Mouse (Mus musculus): Measurements from ENCODE around the gene Ginm1. TPM values are rescaled to one million over a fixed set of nuclear protein-coding genes. Genes with fewer than 3 reads are reported as not detected.

Gene Ginm1
- polyA plus RNA-seq, 1 experiment from 2014 or later, result 65.8 TPM

Small RNAs within 50 kb of the gene (microRNA-seq; reads per million reads assigned to microRNA genes)
- 1.5 reads per million, percentile 17 among the genes with 10 or more reads in this experiment for gene Mir5104

Other genes starting within 250 kb of the Ginm1 start
- 6.1 and 7.3 TPM in 2 replicates for gene Lrp11, start 203.0 kb downstream of the Ginm1 start, polyA plus RNA-seq (2014; fragmentation: Nextera tagmentation; extraction: Ambion mirVana)
- 58.4 and 60.3 TPM in 2 replicates for gene Nup43, start 125.3 kb downstream of the Ginm1 start, polyA plus RNA-seq (2014; fragmentation: Nextera tagmentation; extraction: Ambion mirVana)
- gene Pcmt1, start 111.7 kb downstream of the Ginm1 start, polyA plus RNA-seq (2014; fragmentation: Nextera tagmentation; extraction: Ambion mirVana), result 110 and 115 TPM in 2 replicates
- gene Lats1, start 111.6 kb downstream of the Ginm1 start, polyA plus RNA-seq (2014; fragmentation: Nextera tagmentation; extraction: Ambion mirVana), result 15.8 and 16.5 TPM in 2 replicates
- gene Katna1, start 66.8 kb downstream of the Ginm1 start, polyA plus RNA-seq (2014; fragmentation: Nextera tagmentation; extraction: Ambion mirVana), result 59.5 and 65.3 TPM in 2 replicates
- gene Ppil4, start 67 bp upstream of the Ginm1 start, polyA plus RNA-seq (2014; fragmentation: Nextera tagmentation; extraction: Ambion mirVana), result 34.7 and 39.7 TPM in 2 replicates
- 0.13 and 0.23 TPM in 2 replicates for gene Zc3h12d, start 39.6 kb upstream of the Ginm1 start, polyA plus RNA-seq (2014; fragmentation: Nextera tagmentation; extraction: Ambion mirVana)
- 27.7 and 30.1 TPM in 2 replicates for gene Tab2, start 163.4 kb upstream of the Ginm1 start, polyA plus RNA-seq (2014; fragmentation: Nextera tagmentation; extraction: Ambion mirVana)